Mouse (Mus musculus) urinary bladder, postnatal 4 days (tissue): Measurements from ENCODE around the gene Gm42417.

Source experiments
- DNase-seq, 2 experiments: peaks; one replicate each; pipeline ENCODE4 v3.0.0; 2021 to 2022; ENCODE audit warnings: low spot score in 2 of 2

Gene Gm42417

DNA sequence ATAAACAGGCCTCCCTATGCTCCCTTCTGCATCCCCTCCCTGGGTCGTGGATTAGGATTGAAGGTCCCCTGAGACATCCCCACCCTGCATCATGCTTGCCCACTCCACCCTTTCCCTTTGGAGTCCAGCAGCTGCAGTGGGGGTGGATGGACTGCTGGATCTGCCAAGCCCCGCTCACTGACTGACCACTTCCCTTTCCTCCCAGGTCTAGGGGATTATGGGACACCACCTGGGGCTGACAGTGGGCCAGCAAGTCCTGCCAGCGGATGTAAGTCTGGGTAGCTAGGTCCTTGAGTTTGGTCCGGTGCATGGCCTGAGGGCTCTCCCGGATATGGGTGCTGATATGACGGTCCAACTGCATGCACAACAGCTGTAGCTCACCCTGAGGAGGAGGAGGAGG is 24.9 kb upstream of the Gm42417 start:
- no peak for DNase-seq

DNA sequence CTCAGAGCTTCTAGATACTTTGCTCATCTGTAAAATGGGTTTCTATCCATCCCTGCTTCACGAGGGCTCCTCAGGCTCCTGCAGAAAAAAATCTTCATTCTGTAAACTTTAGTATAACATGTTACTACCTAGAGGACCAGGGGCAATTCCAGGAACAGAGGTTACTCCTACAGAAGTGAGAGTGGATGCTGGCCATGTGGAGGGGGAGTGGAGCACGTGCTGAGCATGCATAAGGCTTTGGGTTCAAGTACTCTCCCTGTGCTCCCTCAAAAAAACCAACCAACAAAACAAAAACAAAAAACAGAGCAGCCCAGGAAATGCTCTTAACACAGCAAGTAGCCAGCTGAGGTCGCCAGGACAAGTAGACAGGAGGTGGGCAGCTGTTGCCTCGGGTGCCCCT is 24.4 kb upstream of the Gm42417 start:
- DNase-seq: no peak

DNA sequence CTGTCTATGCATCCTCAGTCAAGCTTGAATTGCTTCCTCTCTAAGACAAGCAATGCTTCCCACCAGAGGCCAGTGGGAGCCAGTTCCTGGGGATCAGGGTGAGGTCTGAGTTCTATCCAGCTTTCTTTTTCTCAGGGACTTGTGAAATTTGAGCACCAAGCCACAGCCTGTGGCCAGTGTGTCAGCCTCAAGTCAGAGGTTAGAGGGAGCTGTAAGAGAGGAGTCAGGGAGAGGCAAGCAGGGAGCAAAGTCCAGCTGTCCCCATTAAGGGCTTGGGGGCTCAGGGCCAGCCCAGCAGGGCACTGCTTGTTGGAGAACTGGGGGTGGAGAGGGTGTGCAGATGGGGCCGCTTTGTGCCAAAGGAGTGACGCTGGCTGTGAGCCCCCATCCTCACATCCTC is 24.0 kb upstream of the Gm42417 start:
- DNase-seq: no peak

DNA sequence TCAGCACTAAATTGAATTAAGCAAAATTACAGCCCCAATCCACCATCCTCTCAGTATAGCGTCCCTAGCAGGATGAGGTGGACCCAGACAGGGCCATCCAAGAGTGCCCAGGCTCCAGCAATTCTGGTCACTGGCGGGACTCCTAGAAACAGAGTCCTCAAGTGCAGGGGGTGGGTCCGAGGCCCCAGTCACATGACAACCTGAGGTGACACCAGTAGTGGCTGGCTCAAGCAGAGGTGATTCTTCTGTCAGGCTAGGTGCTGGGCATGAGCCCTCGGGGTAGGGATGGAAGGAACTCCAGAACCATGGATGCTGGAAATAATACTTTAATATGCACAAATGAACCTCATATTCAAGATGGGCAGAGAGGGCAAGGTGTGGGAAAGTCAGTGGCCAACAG is 23.2 kb upstream of the Gm42417 start:
- DNase-seq: no peak

DNA sequence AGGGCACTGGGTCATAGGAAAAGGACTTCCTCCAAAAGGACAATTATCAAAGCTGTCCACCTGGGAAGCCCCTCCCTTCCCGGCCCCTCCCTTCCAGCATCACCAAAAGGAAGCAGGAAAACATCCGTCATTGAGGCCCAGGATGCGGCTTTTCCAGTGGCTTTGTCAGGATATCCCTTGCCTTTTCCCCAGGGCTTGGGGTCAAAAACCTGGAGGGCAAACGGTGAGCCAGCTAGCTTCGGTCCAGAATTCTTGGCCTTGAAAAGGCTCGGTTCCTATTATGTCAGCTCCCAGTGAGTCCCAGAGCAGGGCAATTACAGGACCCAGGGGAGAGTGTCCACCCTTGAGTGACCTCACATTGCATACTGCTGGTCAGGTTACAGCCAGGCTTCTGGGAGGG is 21.7 kb upstream of the Gm42417 start:
- no peak for DNase-seq

DNA sequence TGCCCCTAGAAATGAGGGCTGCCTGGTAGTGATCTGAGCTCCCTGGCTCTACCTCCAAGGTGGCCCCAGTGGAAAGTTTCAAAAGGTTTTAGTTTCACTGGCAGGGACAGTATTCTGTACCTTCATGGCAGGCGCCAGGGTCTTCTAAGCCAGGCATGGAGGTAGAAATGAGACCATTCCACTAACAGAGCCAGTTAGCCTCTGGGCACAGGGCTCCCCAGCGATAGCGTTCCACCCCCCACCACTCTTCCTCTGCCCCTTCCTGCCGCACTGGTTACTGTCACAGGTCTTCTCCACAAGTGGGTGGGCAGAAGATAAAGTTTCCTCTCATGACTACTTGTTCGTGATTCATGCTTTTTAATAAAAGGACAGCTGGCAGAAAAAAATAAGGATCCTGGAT is 20.7 kb upstream of the Gm42417 start:
- no peak for DNase-seq

DNA sequence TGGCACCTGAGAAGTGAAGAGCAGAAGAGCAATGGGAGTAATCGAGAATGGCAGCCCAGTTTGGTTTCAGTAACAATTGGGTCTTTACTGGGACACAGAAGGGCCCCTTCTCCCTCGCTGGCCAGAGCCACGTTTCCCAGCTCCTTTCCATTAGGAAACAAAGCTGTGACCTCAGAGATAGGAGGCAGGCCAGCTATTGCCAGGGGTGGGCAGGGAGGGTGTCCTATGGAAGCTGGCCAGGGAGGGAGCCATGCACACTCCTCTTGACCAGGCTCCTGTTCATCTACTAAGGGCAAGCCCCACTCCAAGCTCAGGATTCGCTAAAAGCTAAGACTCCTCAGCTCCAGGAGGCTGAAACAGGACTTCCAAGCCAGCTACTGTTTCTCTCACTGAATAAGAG is 20.0 kb upstream of the Gm42417 start:
- no peak for DNase-seq

DNA sequence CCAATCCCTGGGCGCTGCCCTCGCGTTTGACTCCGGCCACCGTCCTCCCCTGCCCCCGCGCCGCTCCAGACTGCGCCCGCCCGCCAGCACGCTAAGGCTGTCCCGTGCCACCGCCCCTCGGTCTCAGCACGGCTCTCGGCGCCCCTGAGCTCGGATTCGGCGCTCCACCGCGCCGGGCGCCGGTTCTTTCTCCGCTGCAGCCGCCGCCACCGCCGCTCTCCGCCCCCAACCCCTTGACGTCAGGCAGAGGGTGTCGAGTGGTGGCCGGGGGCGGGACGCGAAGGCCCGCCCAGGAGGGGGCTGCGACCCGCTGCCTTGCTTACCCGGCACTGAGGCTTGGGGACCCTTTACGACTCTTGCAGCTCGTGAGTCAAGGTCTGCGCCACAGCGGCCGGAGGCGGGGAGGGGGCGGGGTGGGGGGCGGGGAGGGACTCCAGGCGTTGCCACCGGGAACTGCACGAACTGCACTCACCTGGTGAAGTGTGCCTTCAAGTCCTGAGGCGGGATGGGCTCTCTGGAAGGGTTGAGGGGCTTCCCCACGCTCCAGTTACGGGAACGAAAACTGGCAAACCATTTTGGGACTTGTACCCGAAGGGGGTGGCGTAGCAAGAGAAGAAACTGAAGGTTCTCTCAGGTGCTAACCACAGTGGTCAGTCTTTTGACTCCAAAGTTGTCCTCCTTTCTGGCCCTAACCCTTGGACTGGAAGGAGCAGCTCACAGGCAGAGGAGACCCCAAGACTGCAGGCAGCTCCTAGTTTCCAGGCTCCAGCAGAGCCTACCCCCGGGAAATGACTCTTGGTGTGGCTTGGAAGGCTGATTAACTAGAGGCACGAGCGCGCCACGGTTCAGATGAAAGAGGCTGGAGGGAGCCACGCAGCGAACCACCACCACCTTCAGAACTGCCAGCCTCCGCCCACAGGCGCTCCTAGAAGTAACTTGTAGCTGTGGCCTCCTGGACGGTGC is 19.1 kb upstream of the Gm42417 start, which contains the start of gene Sema4c:
Gene Sema4c (minus strand): TSS at position 319 of the 963 bp plus-strand sequence.
- DNase-seq: peak; percentile 75 to 77

DNA sequence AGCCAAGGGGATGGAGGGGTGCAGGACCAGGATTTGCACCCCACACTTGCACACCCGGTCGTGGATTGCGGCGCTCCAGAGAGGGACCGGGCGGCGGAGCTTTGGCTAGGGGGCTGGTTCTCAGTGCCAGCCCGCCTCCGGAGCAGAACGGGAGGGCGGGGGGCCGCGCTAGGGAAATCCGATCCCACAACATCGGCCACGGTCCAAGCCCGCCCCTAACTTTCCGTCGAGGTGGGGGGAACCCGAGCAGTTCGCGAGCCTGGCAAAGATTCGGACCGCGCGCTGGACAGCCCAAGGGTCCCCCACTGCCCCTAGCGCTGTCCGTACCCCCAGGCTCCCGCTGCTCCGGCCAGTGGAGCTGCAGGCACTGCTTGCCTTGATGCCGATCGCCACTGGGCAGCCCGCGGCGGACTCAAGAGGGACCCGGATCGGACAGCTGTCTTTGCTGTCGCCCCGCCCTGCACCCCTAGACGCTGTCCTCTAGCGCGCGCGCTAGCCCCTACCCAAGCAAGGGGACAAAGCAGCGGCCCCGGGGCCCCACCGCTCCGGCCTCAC is 18.3 kb upstream of the Gm42417 start:
- DNase-seq: peak; percentile 91

DNA sequence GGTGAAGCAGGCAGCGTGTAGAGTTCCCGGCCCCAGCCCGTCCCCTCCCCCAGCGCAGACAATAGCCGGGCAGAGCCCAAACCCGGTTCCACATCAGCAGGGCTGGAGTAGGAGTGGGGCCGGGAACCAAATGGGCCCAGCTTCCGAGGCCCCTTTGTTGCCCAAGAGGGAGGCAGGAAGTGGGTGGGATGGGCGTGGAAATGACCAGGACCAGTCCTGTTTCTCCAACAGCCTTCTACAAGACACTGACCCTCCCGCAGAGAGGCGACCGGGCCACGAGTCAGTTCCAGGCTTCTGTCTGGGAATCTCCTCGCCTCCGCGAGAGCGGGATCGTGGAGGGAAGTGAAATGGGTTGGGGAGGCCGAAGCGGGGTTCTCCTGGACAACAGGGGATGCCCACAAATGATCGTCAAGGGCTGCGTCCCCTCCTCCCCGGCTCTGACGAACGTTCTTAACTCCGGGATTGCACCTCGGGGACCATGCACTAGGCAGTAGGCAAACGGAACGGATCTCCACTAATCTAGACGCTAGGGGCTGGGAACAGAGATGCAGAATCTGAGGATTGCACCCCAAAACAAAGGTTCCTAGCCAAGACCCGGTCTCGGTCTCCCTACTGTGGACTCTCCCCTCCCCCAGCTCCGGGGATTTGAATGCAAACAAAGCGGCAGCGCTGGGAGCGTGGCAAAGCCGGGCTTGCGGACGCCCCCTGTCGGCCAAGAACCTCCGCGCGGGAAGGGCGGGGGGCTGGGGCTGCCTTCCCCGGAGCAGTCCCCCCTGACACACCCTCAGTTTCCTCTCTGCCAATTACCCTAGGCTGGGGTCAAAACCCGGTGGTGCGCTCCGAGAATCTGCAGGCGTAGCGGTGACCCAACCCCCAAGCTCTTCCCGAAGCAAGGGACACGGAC is 17.6 kb upstream of the Gm42417 start:
- peak; percentile 92 to 97 for DNase-seq

DNA sequence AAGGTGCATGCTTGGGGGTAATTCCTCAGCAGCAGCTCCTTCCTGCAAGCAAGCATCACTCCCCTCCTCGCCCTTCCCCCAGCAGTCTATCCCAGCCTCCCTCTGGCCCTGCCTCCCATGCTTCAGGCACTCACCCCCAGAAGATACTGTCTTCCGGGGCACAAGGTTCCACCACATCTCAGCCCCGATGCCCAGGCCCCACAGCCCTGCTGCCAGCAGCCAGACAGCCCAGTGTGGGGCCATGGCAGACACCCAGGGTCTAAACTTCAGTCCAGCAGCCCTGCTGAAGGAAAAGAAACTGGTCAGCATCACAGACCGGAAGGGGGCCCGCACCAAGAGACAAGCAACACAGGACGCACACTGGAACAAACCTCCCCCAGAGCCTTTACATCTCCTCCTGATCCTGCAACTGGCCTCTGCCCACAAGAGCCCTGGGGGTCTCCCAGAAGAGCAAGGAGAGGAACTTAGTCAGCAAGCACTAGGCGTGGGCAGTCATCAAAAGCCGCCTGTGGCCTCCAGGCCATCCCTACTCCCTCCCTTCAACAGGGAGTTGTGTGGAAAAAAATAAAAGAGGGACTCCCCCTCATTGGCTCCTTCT is 16.7 kb upstream of the Gm42417 start:
- DNase-seq: no peak

DNA sequence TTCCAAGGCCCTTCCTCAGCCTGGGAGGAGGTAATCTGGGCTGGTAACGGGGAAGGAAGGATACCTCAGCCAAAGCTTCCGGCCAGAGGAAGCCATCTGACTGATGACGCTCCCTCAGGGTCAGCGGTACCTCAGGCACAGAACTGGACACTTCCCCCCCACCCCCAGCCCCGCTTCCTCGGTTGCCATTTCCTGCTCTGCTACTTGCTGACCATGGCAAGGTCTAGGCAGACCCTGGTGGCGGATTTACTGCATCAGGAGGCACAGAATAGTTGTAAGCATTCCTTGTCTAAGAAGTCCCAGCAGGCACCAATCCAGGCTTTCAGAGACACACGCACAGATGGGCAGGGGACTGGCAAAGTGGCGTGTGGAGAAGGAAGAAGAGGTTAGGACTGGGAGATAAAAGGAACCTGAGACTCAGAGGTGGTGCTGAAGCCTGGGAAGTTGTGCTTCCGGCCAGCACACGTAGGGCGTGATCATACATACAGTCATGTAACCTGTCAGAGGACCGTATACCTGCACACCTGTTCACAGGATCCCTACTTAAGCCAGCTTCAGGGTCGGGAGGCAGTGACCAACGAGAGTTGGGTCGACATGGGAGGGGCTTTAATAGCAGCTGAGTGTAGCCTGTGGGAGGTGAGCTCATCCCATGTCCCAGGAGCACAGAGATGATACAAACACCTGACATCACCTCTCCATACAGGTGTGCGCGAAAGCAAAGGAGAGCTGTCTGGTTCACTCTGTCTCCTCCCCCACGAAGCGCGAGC is 15.6 kb upstream of the Gm42417 start:
- no peak for DNase-seq

DNA sequence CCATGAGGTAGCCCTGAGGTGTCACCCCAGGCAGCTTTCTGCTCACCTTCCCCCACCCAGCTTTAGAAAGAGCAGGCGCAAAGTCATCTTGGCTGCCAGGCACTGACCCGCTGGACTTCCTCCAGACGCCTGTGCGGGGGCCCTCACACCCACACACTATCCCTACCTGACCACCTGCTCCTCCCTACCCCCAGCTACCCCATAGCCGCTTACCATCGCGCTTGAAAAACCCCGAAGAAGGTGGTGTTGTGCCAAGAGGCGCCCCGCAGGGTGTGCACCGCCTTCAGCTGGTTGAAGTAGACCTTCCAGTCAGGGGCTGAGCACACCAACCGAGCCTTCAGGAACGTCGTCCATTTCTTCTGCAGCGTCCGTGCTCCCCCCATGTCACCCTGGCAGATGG is 13.3 kb upstream of the Gm42417 start:
- no peak for DNase-seq

DNA sequence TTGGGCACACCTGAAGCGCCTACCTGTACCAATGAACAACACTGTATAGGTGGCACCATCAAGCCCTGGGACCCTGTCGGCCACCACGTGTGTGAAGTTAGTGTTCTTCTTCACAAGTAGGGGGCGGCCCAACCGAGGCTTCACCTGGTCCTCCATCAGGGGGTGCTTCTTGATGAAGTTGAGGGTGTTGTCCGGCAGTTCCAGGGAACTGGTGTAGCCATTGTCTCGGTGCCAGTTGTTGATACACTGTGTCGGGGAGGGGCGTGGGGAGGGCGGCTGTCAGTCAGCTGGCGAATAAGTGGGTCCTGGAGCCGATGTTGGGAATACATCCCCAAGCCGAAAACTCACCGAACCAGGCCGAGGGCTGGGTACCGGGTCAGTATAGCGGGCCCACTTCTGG is 12.7 kb upstream of the Gm42417 start:
- no peak for DNase-seq

DNA sequence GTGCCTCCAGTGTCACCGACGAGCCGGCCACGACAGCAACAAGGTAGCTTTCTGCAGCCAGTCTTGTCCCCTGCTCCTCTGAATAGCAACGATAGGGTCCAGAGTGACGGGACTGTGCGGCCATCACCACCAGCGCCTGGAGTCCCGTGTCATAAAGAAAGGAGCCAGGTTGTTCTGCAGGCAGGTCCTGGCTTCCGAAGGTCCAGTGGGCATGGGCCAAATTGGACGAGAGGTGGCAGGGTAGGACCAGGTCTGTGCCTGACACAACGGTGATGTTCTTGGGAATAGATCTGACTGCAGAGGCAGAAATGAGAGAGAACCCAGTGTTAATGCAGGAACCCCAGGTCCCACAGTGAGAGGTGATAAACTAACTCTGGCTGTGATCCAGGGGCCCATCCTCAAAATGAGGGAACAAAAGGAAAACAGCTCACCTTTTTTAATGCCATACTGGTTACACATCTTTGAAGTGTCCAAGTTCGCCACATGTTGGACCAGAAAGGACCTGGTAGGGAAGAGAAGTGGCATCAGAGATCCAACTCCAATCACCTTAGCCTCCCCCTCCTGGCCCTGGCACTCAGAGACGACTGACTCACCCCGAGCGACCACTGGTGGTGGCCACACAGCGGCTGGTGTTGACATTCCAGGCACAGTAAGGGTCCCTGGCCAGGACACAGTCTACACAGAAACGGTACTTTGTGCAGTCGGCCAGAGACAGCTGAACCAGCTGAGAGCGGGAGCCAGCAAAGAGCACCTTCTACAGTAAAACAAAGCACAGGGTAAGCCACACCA is 11.0 kb upstream of the Gm42417 start:
- no peak for DNase-seq

DNA sequence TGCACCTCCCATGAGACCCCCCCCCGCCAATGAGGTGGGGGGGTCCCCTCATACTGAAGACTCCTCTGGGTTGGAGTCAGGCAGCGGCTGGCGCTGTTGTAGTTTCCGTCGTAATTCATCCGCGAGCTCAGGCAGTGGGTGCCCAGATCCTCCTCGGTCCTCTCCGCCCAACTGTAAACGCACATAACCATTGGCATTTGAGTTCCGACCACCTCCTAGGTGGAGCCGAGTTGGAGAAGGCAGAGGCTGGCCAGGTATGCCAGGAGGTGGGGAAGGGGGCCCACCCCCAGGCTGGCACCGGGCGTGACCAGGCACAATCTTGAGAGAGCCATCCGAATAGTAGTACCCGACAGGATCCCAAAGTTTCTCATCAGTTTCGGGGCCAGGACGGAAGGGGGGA is 10.3 kb upstream of the Gm42417 start:
- no peak for DNase-seq

DNA sequence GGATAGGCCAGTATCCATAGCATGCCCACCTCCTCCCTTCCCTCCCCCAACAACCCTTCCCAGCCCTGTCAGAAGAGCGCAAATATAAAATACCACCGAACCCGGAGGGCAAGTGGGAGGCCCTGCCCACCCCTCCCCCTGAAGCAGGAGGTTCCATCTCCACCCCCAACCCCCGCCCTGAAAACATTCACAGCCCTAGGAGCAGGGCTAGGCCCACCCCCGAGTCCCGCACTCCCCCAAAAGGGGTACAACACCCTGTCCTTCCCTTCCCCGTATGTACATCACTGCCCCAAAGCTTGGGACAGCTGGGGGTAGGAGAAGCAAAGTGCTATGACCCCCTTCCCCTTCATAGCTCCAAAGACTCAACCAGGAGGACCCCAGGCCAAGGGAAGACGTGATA is 9.5 kb upstream of the Gm42417 start:
- DNase-seq: no peak

DNA sequence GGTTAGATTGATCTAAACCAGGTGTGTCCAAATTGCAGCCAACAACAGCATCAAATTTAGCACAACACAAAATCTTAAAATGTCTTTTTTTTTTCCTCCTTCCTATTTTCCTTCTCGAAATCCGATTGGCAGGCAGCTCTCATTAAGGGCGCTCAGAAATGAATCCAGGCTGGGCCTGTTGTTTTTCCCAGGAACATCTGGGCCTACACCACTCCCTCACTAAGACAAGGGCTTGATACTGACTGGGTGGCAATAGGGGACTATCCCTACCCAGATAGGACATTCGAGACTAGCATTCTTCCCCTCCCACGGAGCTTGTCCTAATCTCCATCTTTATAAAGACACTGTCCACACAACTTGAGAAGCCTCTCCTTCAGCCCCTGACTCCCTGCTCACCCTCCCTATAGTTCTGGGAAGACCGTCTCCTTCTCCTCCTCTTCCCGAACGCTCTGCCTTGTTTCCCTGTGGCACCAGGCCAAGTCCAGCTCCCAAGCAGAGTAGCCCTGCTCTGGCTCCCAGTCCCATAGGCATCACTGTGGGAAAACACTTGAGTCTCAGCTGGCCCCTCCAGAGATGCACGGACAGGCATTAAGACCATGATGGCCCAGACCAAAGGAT is 8.9 kb upstream of the Gm42417 start:
- peak in 1 of 2 experiments; percentile 69 for DNase-seq

DNA sequence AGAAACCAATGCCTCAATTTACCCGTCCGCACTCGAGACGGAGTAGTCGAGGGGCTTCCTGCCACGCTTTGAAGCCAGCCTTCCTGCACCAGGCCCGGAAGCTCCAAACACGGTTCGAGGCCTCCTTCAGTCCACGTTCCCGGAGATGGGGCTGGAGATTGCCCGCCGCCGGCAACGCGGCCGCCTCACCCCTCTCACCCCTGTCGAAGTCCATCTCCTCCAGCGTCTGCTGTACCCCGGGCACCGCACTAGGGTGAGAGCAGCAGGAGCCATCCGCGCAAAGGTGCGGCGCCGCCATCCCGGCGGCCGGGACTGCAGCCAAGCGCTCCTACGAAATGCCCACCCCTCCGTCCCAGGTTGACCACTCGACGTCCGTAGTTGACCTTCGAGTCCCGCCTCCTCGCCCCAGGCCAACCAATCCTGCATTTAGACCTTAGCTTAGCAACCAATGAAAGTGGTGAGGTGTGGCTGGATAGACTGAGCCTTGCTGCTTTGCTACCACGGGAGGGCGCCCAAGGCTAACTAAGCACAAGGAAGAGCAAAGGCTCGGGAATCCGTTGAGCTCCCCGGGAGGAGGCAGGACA is 7.8 kb upstream of the Gm42417 start, which contains the start of gene Ankrd39:
Gene Ankrd39 (minus strand): TSS at position 558 of the 584 bp plus-strand sequence.
- DNase-seq: peak; percentile 97
